Mouse (Mus musculus) activated CD4-positive, CD25-positive, alpha-beta regulatory T cell, adult 4 months (primary cell): Measurements from ENCODE around the gene Asb7. TPM values are rescaled to one million over a fixed set of nuclear protein-coding genes. Genes with fewer than 3 reads are reported as not detected.

ENCODE experiments used
- ATAC-seq: one replicate; pipeline ENCODE4 v1.8.0; 2017
- polyA plus RNA-seq, 2 experiments: library from polyadenylated mRNA; unstranded; fragments of 100-300 nt; shearing (Covaris generic); gene quantifications; one replicate each; pipeline ENCODE4 v1.2.1; 2017

The Asb7 gene
- polyA plus RNA-seq, 2 experiments from 2014 or later, result 8.1 to 8.5 TPM

- no peak for ATAC-seq
Observed at GRCm38 (mm10) chr7:66653596-66653995, 35.8 kb downstream of the Asb7 start.

- peak; percentile 61 for ATAC-seq
Observed at GRCm38 (mm10) chr7:66652216-66652615, 37.2 kb downstream of the Asb7 start.

GRCm38 (mm10) chr7:66650883-66651282, 38.5 kb downstream of the Asb7 start:
- no peak for ATAC-seq

GRCm38 (mm10) chr7:66649181-66649580, 40.2 kb downstream of the Asb7 start:
- ATAC-seq, result no peak

GRCm38 (mm10) chr7:66645736-66646135, 43.7 kb downstream of the Asb7 start:
- no peak for ATAC-seq

- ATAC-seq, result no peak
Observed at GRCm38 (mm10) chr7:66633351-66633750, 56.0 kb downstream of the Asb7 start.

GRCm38 (mm10) chr7:66630154-66630800, 59.1 kb downstream of the Asb7 start:
- ATAC-seq, result no peak

- no peak for ATAC-seq
Observed at GRCm38 (mm10) chr7:66629419-66629818, 60.0 kb downstream of the Asb7 start.

GRCm38 (mm10) chr7:66623436-66623835, 66.0 kb downstream of the Asb7 start:
- ATAC-seq, result no peak

GRCm38 (mm10) chr7:66601846-66602245, 87.5 kb downstream of the Asb7 start:
- ATAC-seq, result no peak

GRCm38 (mm10) chr7:66600622-66601610, 88.5 kb downstream of the Asb7 start:
- no peak for ATAC-seq

- ATAC-seq, result no peak
Observed at GRCm38 (mm10) chr7:66600126-66600525, 89.3 kb downstream of the Asb7 start.

GRCm38 (mm10) chr7:66597900-66598299, 91.5 kb downstream of the Asb7 start:
- ATAC-seq, result no peak

Other genes with a start within 250 kb of the Asb7 start
- 1 to 10 TPM; 9.1 to 9.2 TPM for gene Lins1, start 293 bp upstream of the Asb7 start, polyA plus RNA-seq
- not detected for gene Cers3, start 53.9 kb upstream of the Asb7 start, polyA plus RNA-seq
- gene Adamts17, start 150.1 kb upstream of the Asb7 start, polyA plus RNA-seq, result under 1 TPM; 0.14 to 0.21 TPM